Mouse (Mus musculus) testis, postnatal 14 days (tissue): ENCODE results near the gene Unc5c.

Source experiments
- DNase-seq: peaks from one replicate; pipeline ENCODE4 v3.0.0; 2021; ENCODE audit warnings: low spot score

The Unc5c gene

GRCm38 (mm10) chr3:141814776-141815175 lies 349.8 kb downstream of the Unc5c start:
- DNase-seq: no peak

- DNase-seq: no peak
These were observed 353.7 kb downstream of the Unc5c start for GRCm38 (mm10) chr3:141818615-141819312.

- DNase-seq: no peak
These were observed 354.4 kb downstream of the Unc5c start for GRCm38 (mm10) chr3:141819331-141819941.

GRCm38 (mm10) chr3:141828301-141828700 lies 363.3 kb downstream of the Unc5c start:
- no peak for DNase-seq

GRCm38 (mm10) chr3:141831135-141831534 lies 366.1 kb downstream of the Unc5c start:
- DNase-seq: no peak

GRCm38 (mm10) chr3:141838864-141839263 lies 373.8 kb downstream of the Unc5c start:
- no peak for DNase-seq

GRCm38 (mm10) chr3:141849206-141849605 lies 384.2 kb downstream of the Unc5c start:
- no peak for DNase-seq

- DNase-seq: no peak
These were observed 385.1 kb downstream of the Unc5c start for GRCm38 (mm10) chr3:141850141-141850540.

- no peak for DNase-seq
These were observed 389.3 kb downstream of the Unc5c start for GRCm38 (mm10) chr3:141854339-141854738.

- no peak for DNase-seq
These were observed 392.1 kb downstream of the Unc5c start for GRCm38 (mm10) chr3:141857123-141857522.

GRCm38 (mm10) chr3:141862816-141863461 lies 397.9 kb downstream of the Unc5c start:
- DNase-seq: peak; percentile 7

GRCm38 (mm10) chr3:141871805-141872204 lies 406.8 kb downstream of the Unc5c start:
- DNase-seq: no peak

- DNase-seq: no peak
These were observed 407.5 kb downstream of the Unc5c start for GRCm38 (mm10) chr3:141872337-141873042.

GRCm38 (mm10) chr3:141882496-141882895 lies 417.5 kb downstream of the Unc5c start:
- DNase-seq: no peak

GRCm38 (mm10) chr3:141884190-141884589 lies 419.2 kb downstream of the Unc5c start:
- no peak for DNase-seq
